Mouse (Mus musculus) ES-E14 (cell line): ENCODE measurements at regions not wholly inside any gene's neighbourhood (a gene's known extent, or its start where the extent isn't known, plus 50 kb on each side); places are given as distances from the start of the nearest gene placed in this dataset.

Experiments used
- DNase-seq: peaks from one replicate; pipeline ENCODE4 v3.0.0-alpha.2; 2013; ENCODE audit warnings: low read depth, low spot score
- H3K27ac ChIP-seq: 2 replicates; pipeline ENCODE4 v1.5.1; 2012; ENCODE audit warnings: low read depth, mild to moderate bottlenecking, low read length, moderate library complexity, mixed read lengths; ENCODE audit not compliant: poor library complexity, insufficient read depth, severe bottlenecking
- H3K36me3 ChIP-seq: 2 replicates; pipeline ENCODE4 v1.6.1; 2012; ENCODE audit warnings: mild to moderate bottlenecking, low read length, moderate library complexity, mixed read lengths; ENCODE audit not compliant: control insufficient read depth, poor library complexity, insufficient read depth, severe bottlenecking
- H3K4me1 ChIP-seq, 2 experiments: fragments of 150-350 bp in 1 of 2; sonication (generic) in 1 of 2; 2 replicates each; pipeline ENCODE4 v1.6.1; 2012; ENCODE audit warnings: low read length in 2 of 2, mild to moderate bottlenecking in 1 of 2, mixed read lengths in 1 of 2; ENCODE audit not compliant: control insufficient read depth in 2 of 2, insufficient read depth in 2 of 2, poor library complexity in 1 of 2
- H3K4me3 ChIP-seq, 2 experiments: fragments of 150-350 bp in 1 of 2; sonication (generic) in 1 of 2; 2 replicates each; pipeline ENCODE4 v1.5.1; 2012; ENCODE audit warnings: low read length in 2 of 2, low read depth in 1 of 2, mild to moderate bottlenecking in 1 of 2, mixed read lengths in 1 of 2; ENCODE audit not compliant: insufficient read depth in 1 of 2, poor library complexity in 1 of 2, severe bottlenecking in 1 of 2
- H3K9ac ChIP-seq: 2 replicates; pipeline ENCODE4 v1.6.1; 2012; ENCODE audit warnings: low read depth, mild to moderate bottlenecking, low read length, mixed read lengths; ENCODE audit not compliant: poor library complexity, insufficient read depth, severe bottlenecking
- H3K9me3 ChIP-seq: fragments of 150-350 bp; sonication (generic); 2 replicates; pipeline ENCODE4 v1.6.1; 2012; ENCODE audit warnings: low read depth, mild to moderate bottlenecking, low read length; ENCODE audit not compliant: control insufficient read depth, insufficient read depth
- CHD2 ChIP-seq: IDR thresholded peaks from 2 replicates; pipeline ENCODE4 v1.6.1; 2014; ENCODE audit warnings: mild to moderate bottlenecking, low read depth, low read length, inconsistent platforms
- HCFC1 ChIP-seq: IDR thresholded peaks from 2 replicates; pipeline ENCODE4 v1.6.1; 2012; ENCODE audit warnings: low read length, inconsistent platforms, borderline replicate concordance; ENCODE audit not compliant: insufficient read depth
- MAFK ChIP-seq: IDR thresholded peaks from 2 replicates; pipeline ENCODE4 v1.6.1; 2014; ENCODE audit warnings: mild to moderate bottlenecking, low read depth, low read length, inconsistent platforms; ENCODE audit not compliant: insufficient read depth
- ZC3H11A ChIP-seq: IDR thresholded peaks from 2 replicates; pipeline ENCODE4 v1.6.1; 2012; ENCODE audit warnings: low read depth, mild to moderate bottlenecking, inconsistent platforms, low read length, borderline replicate concordance
- ZNF384 ChIP-seq: IDR thresholded peaks from 2 replicates; pipeline ENCODE4 v1.6.1; 2012; ENCODE audit warnings: low read depth, low read length, inconsistent platforms
- in situ Hi-C, 2 experiments: fragments of 600-800 bp; cut with MboI; formaldehyde crosslinking; loops; one replicate each; pipeline ENCODE4 v1.15.1; 2025; ENCODE audit warnings: low sequenced_read_pairs in 2 of 2, inconsistent platforms in 1 of 2; ENCODE audit not compliant: unreplicated experiment in 2 of 2

DNA sequence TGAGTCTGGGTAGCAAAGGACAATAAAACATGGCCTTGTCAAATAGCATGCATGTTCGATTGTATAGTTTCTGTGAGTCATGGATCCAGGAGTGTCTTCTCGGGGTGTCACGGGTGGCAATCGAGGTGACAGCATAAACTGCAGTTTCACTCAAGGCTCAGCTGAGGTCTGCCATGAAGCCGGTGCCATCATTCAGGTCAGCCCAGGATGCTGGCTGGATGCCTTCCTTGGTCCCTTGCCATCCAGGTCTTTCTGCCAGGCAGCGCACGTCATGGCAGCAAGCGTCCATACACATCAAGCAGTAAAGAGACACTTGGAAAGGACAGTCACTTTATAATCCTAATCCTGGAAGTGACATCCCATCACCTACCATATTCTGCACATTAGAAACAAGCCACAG is 242.4 kb downstream of the Gm4791 start:
- H3K9ac ChIP-seq, result no peak overlapping the region
- H3K4me1 ChIP-seq, result no peaks in the 10 kb centered on the region
- no peak for DNase-seq
- in situ Hi-C loops, result no loop called here
- TF ChIP-seq ZNF384 (no peak), HCFC1 (no peak), CHD2 (no peak), ZC3H11A (no peak), MAFK (no peak)
- H3K4me3 ChIP-seq, result no peak overlapping the region
- H3K27ac ChIP-seq, result no peak overlapping the region
- no peaks in the 10 kb centered on the region for H3K36me3 ChIP-seq
- H3K9me3 ChIP-seq, result no peaks in the 10 kb centered on the region

GRCm38 (mm10) chr9:47242051-47242450 is 243.5 kb downstream of the Gm4791 start:
- Histone ChIP-seq H3K4me1 (no peaks in the 10 kb centered on the region), H3K36me3 (no peaks in the 10 kb centered on the region), H3K9ac (no peak overlapping the region), H3K9me3 (no peaks in the 10 kb centered on the region), H3K27ac (no peak overlapping the region), H3K4me3 (no peak overlapping the region)
- no peak for DNase-seq
- TF ChIP-seq CHD2, result no peak
- no peak for TF ChIP-seq HCFC1
- no peak for TF ChIP-seq MAFK
- TF ChIP-seq ZC3H11A, result no peak
- TF ChIP-seq ZNF384, result no peak
- in situ Hi-C loops, result no loop called here

GRCm38 (mm10) chr9:47242526-47242925 is 244.0 kb downstream of the Gm4791 start:
- Histone ChIP-seq H3K4me3 (no peak overlapping the region), H3K9me3 (no peaks in the 10 kb centered on the region), H3K9ac (no peak overlapping the region), H3K36me3 (no peaks in the 10 kb centered on the region), H3K27ac (no peak overlapping the region), H3K4me1 (no peaks in the 10 kb centered on the region)
- in situ Hi-C loops, result no loop called here
- TF ChIP-seq MAFK (no peak), HCFC1 (no peak), CHD2 (no peak), ZNF384 (no peak), ZC3H11A (no peak)
- DNase-seq, result no peak

- H3K36me3 ChIP-seq, result no peaks in the 10 kb centered on the region
- in situ Hi-C loops, result no loop called here
- H3K9ac ChIP-seq, result no peak overlapping the region
- H3K27ac ChIP-seq, result no peak overlapping the region
- no peak for DNase-seq
- H3K9me3 ChIP-seq, result no peaks in the 10 kb centered on the region
- no peaks in the 10 kb centered on the region for H3K4me1 ChIP-seq
- no peak overlapping the region for H3K4me3 ChIP-seq
- no peak for TF ChIP-seq CHD2
- TF ChIP-seq HCFC1, result no peak
- TF ChIP-seq MAFK, result no peak
- no peak for TF ChIP-seq ZC3H11A
- TF ChIP-seq ZNF384, result no peak
These were observed 250.5 kb downstream of the Gm4791 start for GRCm38 (mm10) chr9:47249029-47249428.

- H3K4me1 ChIP-seq, result no peaks in the 10 kb centered on the region
- no peak overlapping the region for H3K9ac ChIP-seq
- H3K36me3 ChIP-seq, result no peaks in the 10 kb centered on the region
- no peak overlapping the region for H3K27ac ChIP-seq
- TF ChIP-seq CHD2 (no peak), HCFC1 (no peak), MAFK (no peak), ZNF384 (no peak), ZC3H11A (no peak; the same call in 1 of the 2 replicates)
- in situ Hi-C loops, result no loop called here
- H3K9me3 ChIP-seq, result no peaks in the 10 kb centered on the region
- DNase-seq, result no peak
- H3K4me3 ChIP-seq, result no peak overlapping the region
These were observed 252.6 kb downstream of the Gm4791 start for GRCm38 (mm10) chr9:47251160-47251559.
